Mouse (Mus musculus): ENCODE data around the gene Olfr527. TPM values are rescaled to one million over a fixed set of nuclear protein-coding genes. Genes with fewer than 3 reads are reported as not detected.

Gene Olfr527
- not detected for total RNA-seq (2021)
- long read RNA-seq, experiment 1, result 0 reads
- long read RNA-seq, experiment 2, result 0 reads

DNA sequence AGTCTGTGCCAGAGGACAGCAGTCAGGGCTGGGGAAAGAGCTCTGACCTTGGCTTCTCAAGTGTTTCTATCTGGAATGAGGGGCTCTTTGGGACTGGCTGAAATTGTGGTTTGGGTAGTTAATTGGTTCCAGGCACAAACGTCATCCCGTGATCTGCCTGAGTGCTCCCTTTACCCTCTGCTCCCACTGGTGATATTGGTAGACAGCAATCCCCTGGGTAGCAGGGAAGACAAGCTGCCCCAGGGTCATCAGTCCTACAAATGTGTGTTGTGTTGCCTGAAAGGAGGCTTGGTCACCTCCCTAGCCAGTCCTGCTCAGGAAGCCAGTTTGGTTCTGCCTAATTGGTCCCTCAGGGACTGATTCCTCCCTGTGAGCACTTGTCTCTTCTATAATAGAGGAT is at the start of gene Olfr527:
Gene Olfr527, plus strand, starts transcription at position 301 of the 400 bp plus-strand sequence.
- Histone ChIP-seq H3K27ac (no peak within 1 kb of the TSS), H3K4me3 (no peak within 1 kb of the TSS)
- no peak for DNase-seq (ENCODE audit: low spot score in 2 of 2)
- no peak for TF ChIP-seq CTCF (conservative IDR thresholded peaks at IDR 0.05)

DNA sequence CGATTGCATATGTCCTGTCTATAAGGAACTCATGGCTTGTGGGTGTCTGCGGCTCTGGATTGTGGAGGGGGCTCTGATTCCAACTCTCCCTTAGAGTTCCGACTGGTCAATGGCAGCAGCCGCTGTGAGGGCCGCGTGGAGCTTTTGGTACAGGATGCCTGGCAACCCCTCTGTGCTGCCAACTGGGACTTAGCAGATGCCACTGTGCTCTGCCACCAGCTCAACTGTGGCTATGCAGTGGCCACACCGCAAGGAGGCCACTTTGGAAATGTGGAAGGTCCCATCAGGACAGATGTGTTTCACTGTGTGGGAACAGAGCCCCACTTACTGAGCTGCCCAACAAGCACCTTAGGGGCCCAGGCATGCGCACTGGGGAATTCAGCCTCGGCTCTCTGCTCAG is 38.1 kb upstream of the Olfr527 start:
- TF ChIP-seq CTCF (conservative IDR thresholded peaks at IDR 0.05), result no peak
- Histone ChIP-seq H3K27ac (no peak overlapping the region), H3K4me3 (no peak overlapping the region)
- DNase-seq (ENCODE audit: low spot score in 2 of 2), result no peak

DNA sequence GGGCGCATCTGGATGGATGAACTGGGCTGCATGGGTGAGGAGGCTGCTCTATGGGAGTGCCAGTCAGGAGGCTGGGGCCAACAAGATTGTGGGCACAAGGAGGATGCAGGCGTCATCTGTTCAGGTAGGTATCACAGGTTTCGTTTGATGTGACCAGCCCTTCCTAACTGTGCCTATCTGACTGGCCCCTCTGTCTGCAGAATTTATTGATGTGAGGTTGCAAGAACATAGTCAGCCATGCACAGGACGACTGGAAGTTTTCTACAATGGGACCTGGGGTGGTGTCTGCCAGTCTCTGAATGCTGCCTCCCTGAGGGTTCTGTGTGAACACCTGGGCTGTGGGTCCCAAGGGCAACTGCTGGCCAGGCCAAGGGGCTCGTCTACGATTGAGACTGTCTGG is 36.9 kb upstream of the Olfr527 start:
- no peak for TF ChIP-seq CTCF (conservative IDR thresholded peaks at IDR 0.05)

DNA sequence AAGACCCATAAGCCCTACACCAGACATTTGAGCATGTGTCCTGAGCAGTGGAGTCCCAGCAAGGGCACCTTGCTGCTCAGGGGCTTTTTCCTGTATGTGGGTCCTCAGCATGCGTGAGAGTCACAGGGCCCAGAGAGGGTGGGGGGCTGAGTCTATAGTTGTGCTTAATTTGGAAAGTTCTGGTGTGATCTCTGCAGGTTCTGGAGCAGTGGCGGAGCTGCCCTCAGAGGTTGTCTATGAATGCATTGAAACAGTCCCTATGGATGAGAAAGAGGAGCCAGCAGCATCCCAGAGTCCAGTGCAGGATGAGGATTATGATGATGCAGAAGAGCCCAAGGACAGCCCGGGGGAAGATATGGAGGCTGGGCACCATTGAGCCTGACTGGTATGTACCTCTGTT is 34.4 kb upstream of the Olfr527 start:
- no peak overlapping the region for H3K27ac ChIP-seq
- DNase-seq (ENCODE audit: low spot score in 2 of 2), result no peak
- no peak overlapping the region for H3K4me3 ChIP-seq
- TF ChIP-seq CTCF (conservative IDR thresholded peaks at IDR 0.05), result no peak

More for the DNA sequence above, 36.9 kb upstream of the Olfr527 start:
- Histone ChIP-seq H3K4me3 (no peak overlapping the region), H3K27ac (no peak overlapping the region)
- no peak for DNase-seq (ENCODE audit: low spot score in 2 of 2)

DNA sequence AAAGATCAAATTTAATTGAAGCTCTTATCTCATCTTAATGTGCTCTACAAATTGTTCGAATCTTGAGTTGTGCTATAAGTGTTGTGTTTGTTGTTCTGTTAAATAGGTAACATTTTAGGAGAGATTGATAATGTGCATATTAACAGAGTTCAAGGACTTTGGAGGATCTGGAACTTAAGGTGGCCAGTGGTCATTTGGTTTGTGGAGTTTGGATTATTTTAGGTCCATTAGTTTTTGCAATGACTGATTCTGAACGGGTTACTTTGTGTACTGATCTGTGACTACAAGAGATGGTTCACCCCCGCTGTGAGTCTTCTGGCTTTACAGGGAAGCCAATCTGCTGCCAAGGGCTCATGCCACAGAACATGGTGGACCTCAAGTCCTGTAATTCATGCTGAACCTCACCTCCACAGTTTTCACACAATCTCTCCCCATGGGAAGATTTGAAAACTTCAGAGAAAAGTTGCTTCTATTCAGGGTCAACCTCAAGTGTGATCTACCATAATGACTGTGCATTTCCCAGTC is 13.9 kb upstream of the Olfr527 start:
- no peak for DNase-seq (ENCODE audit: low spot score in 2 of 2)
- Histone ChIP-seq H3K4me3 (no peak overlapping the region), H3K27ac (no peak overlapping the region)
- TF ChIP-seq CTCF (conservative IDR thresholded peaks at IDR 0.05), result no peak

DNA sequence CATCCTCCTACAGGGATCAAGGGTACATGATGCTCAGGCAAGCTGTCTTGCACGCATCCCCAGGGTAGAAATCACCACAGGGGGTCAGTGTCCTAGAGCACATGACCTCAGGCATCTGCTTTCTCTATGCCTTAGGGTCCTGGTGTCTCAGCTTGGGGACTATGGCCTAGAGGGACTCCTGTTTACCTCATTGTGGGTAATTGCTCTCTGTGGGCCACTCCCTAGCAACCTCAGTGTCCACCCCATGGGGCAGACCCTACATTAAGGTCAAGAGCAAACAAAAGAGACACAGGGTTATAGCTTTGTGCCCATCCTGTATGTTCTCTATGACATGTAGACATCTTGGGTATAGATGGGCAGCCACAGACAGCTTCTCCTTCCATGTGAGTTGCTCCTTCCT is 13.3 kb upstream of the Olfr527 start, which contains the start of gene Olfr525:
Gene Olfr525, plus strand, starts transcription at position 301 of the 400 bp plus-strand sequence.
- no peak for TF ChIP-seq CTCF (conservative IDR thresholded peaks at IDR 0.05)
- H3K4me3 ChIP-seq, result no peak within 1 kb of the TSS
- peak within 1 kb of the TSS; percentile 71 for H3K27ac ChIP-seq
- DNase-seq (ENCODE audit: low spot score in 2 of 2), result no peak

DNA sequence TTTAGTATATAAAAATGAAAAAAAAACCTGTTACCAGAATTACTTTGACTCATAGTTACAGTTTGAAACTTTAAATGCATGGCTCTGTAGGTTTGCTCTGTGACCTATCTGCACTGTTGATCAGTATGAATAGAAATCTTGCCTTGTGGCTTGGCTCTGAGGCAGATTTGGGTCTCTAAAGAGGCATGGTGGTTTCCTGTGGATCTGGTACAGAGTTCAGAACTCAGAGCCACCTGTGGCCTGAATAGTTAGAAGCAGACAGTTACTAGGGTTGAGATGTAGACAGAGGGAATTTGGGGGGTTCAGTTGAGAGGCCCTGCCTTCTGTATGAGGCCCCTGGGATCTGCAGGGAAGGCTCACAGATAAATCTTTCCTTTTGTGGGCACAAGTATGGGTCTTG is 12.7 kb upstream of the Olfr527 start:
- no peak for TF ChIP-seq CTCF (conservative IDR thresholded peaks at IDR 0.05)
- Histone ChIP-seq H3K27ac (peak overlapping the region; percentile 71; the same call in 1 of the 2 replicates), H3K4me3 (no peak overlapping the region)
- DNase-seq (ENCODE audit: low spot score in 2 of 2), result no peak

DNA sequence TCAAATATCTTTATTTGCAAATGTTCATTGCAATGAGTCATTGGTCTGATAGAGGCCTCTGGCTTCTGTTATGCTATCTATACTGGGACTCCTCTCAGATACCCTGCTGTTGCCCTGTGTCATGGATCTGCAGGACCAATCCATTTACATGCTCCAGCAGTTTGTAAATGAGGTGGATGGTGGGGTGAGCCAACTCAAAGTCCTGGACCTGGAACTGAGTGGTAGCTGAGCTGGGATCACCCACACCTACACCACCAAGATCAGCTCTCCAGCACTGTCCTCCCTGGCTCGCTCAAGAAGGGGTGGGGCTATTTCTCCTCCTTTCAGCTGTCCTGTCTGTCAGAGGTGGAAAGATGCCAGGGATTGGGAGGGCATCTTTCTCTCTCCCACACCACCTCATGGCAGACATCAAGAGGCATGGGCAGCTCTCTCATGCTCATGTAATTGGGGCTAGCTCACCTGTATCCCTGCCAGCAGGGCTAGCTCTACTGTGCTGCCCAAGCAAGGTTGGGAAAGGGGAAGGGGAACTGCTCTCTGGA is 4.0 kb upstream of the Olfr527 start:
- H3K27ac ChIP-seq, result no peak overlapping the region
- no peak for TF ChIP-seq CTCF (conservative IDR thresholded peaks at IDR 0.05)
- no peak overlapping the region for H3K4me3 ChIP-seq
- no peak for DNase-seq (ENCODE audit: low spot score in 2 of 2)

DNA sequence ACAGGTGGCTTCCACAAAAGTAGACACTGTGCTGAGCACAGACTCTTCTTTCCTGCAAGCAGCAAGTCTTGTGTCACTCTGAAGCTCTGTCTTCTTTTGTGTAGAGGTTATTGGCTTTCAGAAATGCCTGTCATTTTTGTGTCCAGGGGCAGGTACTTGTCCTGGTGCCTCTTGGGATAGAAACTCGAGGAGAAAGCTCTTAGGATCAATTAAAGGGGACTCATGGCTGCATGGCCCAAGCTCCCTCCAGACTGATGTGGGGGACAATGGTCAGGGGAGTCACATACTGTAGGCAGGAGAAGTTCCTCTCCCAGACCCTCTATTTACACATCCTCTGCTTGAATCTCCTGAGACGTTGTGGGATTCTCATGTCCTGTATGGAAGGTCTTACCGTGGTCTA is 27.8 kb downstream of the Olfr527 start, which contains the start of gene Olfr60:
Gene Olfr60, minus strand, starts transcription at position 101 of the 400 bp plus-strand sequence.
- no peak for DNase-seq (ENCODE audit: low spot score in 2 of 2)
- no peak for TF ChIP-seq CTCF (conservative IDR thresholded peaks at IDR 0.05)
- Histone ChIP-seq H3K27ac (no peak within 1 kb of the TSS), H3K4me3 (no peak within 1 kb of the TSS)

DNA sequence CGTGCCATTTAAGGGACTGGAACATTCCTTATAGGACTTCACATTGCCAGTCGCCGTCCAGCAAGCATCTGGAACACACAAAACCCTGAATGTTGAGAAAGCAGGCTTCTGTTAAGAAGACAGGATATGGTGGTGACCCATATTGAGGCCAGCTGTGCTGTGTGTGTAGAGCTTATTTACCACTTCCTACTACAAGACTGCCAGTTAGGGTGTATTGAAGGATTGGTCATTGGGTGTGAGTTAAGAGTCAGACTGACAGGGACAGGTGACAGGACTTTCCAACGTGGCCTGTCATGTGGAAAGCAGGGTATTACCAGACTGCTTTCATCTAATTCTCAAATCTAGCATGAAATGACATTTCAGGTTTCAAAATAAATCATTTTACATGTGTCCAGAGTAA is 40.5 kb downstream of the Olfr527 start:
- TF ChIP-seq CTCF (conservative IDR thresholded peaks at IDR 0.05), result no peak
- no peak overlapping the region for H3K4me3 ChIP-seq
- H3K27ac ChIP-seq, result no peak overlapping the region
- DNase-seq (ENCODE audit: low spot score in 2 of 2), result no peak

DNA sequence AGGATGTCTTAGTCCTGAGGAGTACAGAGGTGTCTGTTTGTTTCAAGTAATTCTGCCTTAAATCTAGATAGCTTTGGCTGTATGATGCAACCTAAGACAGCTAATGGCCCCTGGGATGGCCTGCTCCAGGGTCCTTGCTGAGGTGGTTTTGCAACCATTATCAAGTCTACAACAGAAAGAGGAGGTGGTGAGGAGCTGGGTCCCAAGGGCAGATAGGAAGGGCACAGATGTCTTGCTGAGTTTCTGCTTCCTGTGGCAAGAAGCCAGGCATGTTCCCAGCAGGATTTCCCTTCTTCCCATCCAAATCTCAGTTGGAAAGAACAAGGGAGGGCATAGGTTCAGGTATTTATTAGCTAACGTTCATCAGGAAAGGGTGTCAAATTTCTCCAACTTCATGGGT is 42.4 kb downstream of the Olfr527 start, which contains the start of gene Olfr530:
Gene Olfr530, minus strand, starts transcription at position 101 of the 400 bp plus-strand sequence.
- DNase-seq (ENCODE audit: low spot score in 2 of 2), result no peak
- Histone ChIP-seq H3K27ac (no peak within 1 kb of the TSS), H3K4me3 (no peak within 1 kb of the TSS)
- no peak for TF ChIP-seq CTCF (conservative IDR thresholded peaks at IDR 0.05)

DNA sequence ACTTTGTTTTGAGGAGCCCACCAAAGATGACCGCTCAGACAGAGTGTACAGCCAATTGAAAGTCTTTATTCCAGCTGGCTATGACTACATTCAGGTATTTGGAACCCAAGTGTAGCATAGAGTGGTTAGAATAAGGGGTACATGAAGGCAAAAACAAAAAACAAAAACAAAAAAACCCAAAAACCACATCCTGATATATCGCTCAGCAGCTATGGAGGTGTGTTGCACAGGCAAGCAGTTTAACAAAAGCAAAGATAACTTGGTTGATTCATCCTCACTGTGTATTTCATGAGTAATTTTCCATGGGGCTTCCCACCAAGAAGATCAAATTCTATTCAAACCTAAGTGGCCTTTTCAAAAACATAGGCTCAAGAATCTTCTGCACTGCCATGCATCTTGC is 43.1 kb downstream of the Olfr527 start:
- Histone ChIP-seq H3K4me3 (no peak overlapping the region), H3K27ac (no peak overlapping the region)
- DNase-seq (ENCODE audit: low spot score in 2 of 2), result no peak
- TF ChIP-seq CTCF (conservative IDR thresholded peaks at IDR 0.05), result no peak

Other genes with a start within 250 kb of the Olfr527 start
- gene Prap1, start 240.6 kb upstream of the Olfr527 start, total RNA-seq (2021), result not detected
- 10 to 100 TPM; 46.6 to 48.5 TPM for gene Fuom, start 231.6 kb upstream of the Olfr527 start, total RNA-seq (2021)
- 1 to 10 TPM; 4.6 to 6.5 TPM for gene Paox, start 218.2 kb upstream of the Olfr527 start, total RNA-seq (2021)
- 10 to 100 TPM; 60.0 to 63.2 TPM for gene Echs1, start 217.5 kb upstream of the Olfr527 start, total RNA-seq (2021)
- gene Mtg1, start 196.5 kb upstream of the Olfr527 start, total RNA-seq (2021), result 10 to 100 TPM; 27.8 to 27.9 TPM
- 100 to 1,000 TPM; 177 to 178 TPM for gene Sprn, start 179.1 kb upstream of the Olfr527 start, total RNA-seq (2021)
- gene Olfr522, start 169.3 kb upstream of the Olfr527 start, total RNA-seq (2021), result not detected
- gene Olfr523, start 160.8 kb upstream of the Olfr527 start, total RNA-seq (2021), result under 1 TPM; 0.10 to 0.20 TPM
- gene Olfr524, start 128.1 kb upstream of the Olfr527 start, total RNA-seq (2021), result not detected
- under 1 TPM; 0.44 to 0.56 TPM for gene Cd163l1, start 115.8 kb upstream of the Olfr527 start, total RNA-seq (2021)
- under 1 TPM in 1 of 2 experiments, not detected in 1; 0.12 TPM for gene 5830411N06Rik, start 86.7 kb upstream of the Olfr527 start, total RNA-seq (2021)
- gene Olfr525, start 13.2 kb upstream of the Olfr527 start, total RNA-seq (2021), result not detected
- not detected for gene Olfr60, start 27.7 kb downstream of the Olfr527 start, total RNA-seq (2021)
- gene Olfr530, start 42.3 kb downstream of the Olfr527 start, total RNA-seq (2021), result not detected
- gene Olfr531, start 68.9 kb downstream of the Olfr527 start, total RNA-seq (2021), result not detected
- gene Olfr532, start 87.6 kb downstream of the Olfr527 start, total RNA-seq (2021), result not detected
- not detected for gene Olfr533, start 129.4 kb downstream of the Olfr527 start, total RNA-seq (2021)
- under 1 TPM; 0.20 to 0.25 TPM for gene Olfr535, start 150.2 kb downstream of the Olfr527 start, total RNA-seq (2021)
- gene Olfr536, start 173.4 kb downstream of the Olfr527 start, total RNA-seq (2021), result not detected
- under 1 TPM in 1 of 2 experiments, not detected in 1; 0.25 TPM for gene Olfr538, start 233.9 kb downstream of the Olfr527 start, total RNA-seq (2021)

Data from layer of hippocampus, adult 2 months (tissue).